Mouse (Mus musculus) ES-E14 (cell line): Measurements from ENCODE around the gene Adssl1. TPM values are rescaled to one million over a fixed set of nuclear protein-coding genes. Genes with fewer than 3 reads are reported as not detected.

Experiments used
- DNase-seq: peaks from one replicate; pipeline ENCODE4 v3.0.0-alpha.2; 2013; ENCODE audit warnings: low read depth, low spot score
- H3K27ac ChIP-seq: 2 replicates; pipeline ENCODE4 v1.5.1; 2012; ENCODE audit warnings: low read depth, mild to moderate bottlenecking, low read length, moderate library complexity, mixed read lengths; ENCODE audit not compliant: poor library complexity, insufficient read depth, severe bottlenecking
- H3K36me3 ChIP-seq: 2 replicates; pipeline ENCODE4 v1.6.1; 2012; ENCODE audit warnings: mild to moderate bottlenecking, low read length, moderate library complexity, mixed read lengths; ENCODE audit not compliant: control insufficient read depth, poor library complexity, insufficient read depth, severe bottlenecking
- H3K4me1 ChIP-seq, 2 experiments: fragments of 150-350 bp in 1 of 2; sonication (generic) in 1 of 2; 2 replicates each; pipeline ENCODE4 v1.6.1; 2012; ENCODE audit warnings: low read length in 2 of 2, mild to moderate bottlenecking in 1 of 2, mixed read lengths in 1 of 2; ENCODE audit not compliant: control insufficient read depth in 2 of 2, insufficient read depth in 2 of 2, poor library complexity in 1 of 2
- H3K4me3 ChIP-seq, 2 experiments: fragments of 150-350 bp in 1 of 2; sonication (generic) in 1 of 2; 2 replicates each; pipeline ENCODE4 v1.5.1; 2012; ENCODE audit warnings: low read length in 2 of 2, low read depth in 1 of 2, mild to moderate bottlenecking in 1 of 2, mixed read lengths in 1 of 2; ENCODE audit not compliant: insufficient read depth in 1 of 2, poor library complexity in 1 of 2, severe bottlenecking in 1 of 2
- H3K9ac ChIP-seq: 2 replicates; pipeline ENCODE4 v1.6.1; 2012; ENCODE audit warnings: low read depth, mild to moderate bottlenecking, low read length, mixed read lengths; ENCODE audit not compliant: poor library complexity, insufficient read depth, severe bottlenecking
- H3K9me3 ChIP-seq: fragments of 150-350 bp; sonication (generic); 2 replicates; pipeline ENCODE4 v1.6.1; 2012; ENCODE audit warnings: low read depth, mild to moderate bottlenecking, low read length; ENCODE audit not compliant: control insufficient read depth, insufficient read depth
- CHD2 ChIP-seq: IDR thresholded peaks from 2 replicates; pipeline ENCODE4 v1.6.1; 2014; ENCODE audit warnings: mild to moderate bottlenecking, low read depth, low read length, inconsistent platforms
- HCFC1 ChIP-seq: IDR thresholded peaks from 2 replicates; pipeline ENCODE4 v1.6.1; 2012; ENCODE audit warnings: low read length, inconsistent platforms, borderline replicate concordance; ENCODE audit not compliant: insufficient read depth
- MAFK ChIP-seq: IDR thresholded peaks from 2 replicates; pipeline ENCODE4 v1.6.1; 2014; ENCODE audit warnings: mild to moderate bottlenecking, low read depth, low read length, inconsistent platforms; ENCODE audit not compliant: insufficient read depth
- ZC3H11A ChIP-seq: IDR thresholded peaks from 2 replicates; pipeline ENCODE4 v1.6.1; 2012; ENCODE audit warnings: low read depth, mild to moderate bottlenecking, inconsistent platforms, low read length, borderline replicate concordance
- ZNF384 ChIP-seq: IDR thresholded peaks from 2 replicates; pipeline ENCODE4 v1.6.1; 2012; ENCODE audit warnings: low read depth, low read length, inconsistent platforms
- in situ Hi-C, 2 experiments: fragments of 600-800 bp; cut with MboI; formaldehyde crosslinking; loops; one replicate each; pipeline ENCODE4 v1.15.1; 2025; ENCODE audit warnings: low sequenced_read_pairs in 2 of 2, inconsistent platforms in 1 of 2; ENCODE audit not compliant: unreplicated experiment in 2 of 2
- total RNA-seq: library from RNA; depleted of rRNA; stranded (reverse); fragments of 300-350 nt; gene quantifications from 2 replicates; pipeline ENCODE4 v1.2.3, GENCODE M21; 2012

Gene Adssl1
- total RNA-seq, 1 experiment: 2.4 TPM

DNA sequence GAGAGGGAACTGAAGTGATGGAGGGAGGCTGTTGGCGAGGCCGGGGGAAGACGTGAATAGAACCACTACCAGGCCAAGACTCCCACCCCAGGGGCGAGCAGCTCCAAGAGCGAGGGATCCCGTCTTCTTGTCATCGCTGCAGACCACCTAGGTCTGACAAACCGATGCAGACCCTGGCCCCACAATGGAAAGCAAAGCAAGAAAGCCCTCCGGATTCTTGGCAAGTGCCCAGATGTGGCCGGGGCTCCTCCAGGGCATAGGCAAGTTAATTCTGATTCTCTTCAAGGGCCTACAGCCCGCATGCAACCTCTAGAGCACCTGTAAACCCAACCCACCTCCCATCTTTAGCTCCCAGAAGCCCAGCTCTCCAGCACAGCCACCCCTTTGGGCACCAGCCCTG is 43.5 kb downstream of the Adssl1 start:
- Histone ChIP-seq H3K36me3 (peaks cover 13% of the 10 kb centered on the region), H3K9ac (no peak overlapping the region), H3K27ac (no peak overlapping the region), H3K4me3 (no peak overlapping the region), H3K4me1 (no peaks in the 10 kb centered on the region), H3K9me3 (no peaks in the 10 kb centered on the region)
- no peak for TF ChIP-seq CHD2
- TF ChIP-seq HCFC1: no peak
- TF ChIP-seq ZNF384: no peak
- TF ChIP-seq MAFK: no peak
- no peak for TF ChIP-seq ZC3H11A
- no peak for DNase-seq
- in situ Hi-C loops: no loop called here

- DNase-seq: no peak
- Histone ChIP-seq H3K9me3 (no peaks in the 10 kb centered on the region), H3K36me3 (peaks cover 13% of the 10 kb centered on the region), H3K9ac (no peak overlapping the region), H3K27ac (no peak overlapping the region), H3K4me1 (no peaks in the 10 kb centered on the region), H3K4me3 (no peak overlapping the region)
- TF ChIP-seq MAFK (no peak), HCFC1 (no peak), ZC3H11A (no peak), ZNF384 (no peak), CHD2 (no peak)
- in situ Hi-C loops: no loop called here
These were observed 43.9 kb downstream of the Adssl1 start for GRCm38 (mm10) chr12:112663716-112664115.

GRCm38 (mm10) chr12:112664124-112664523 is 44.3 kb downstream of the Adssl1 start:
- H3K4me1 ChIP-seq: no peaks in the 10 kb centered on the region
- H3K27ac ChIP-seq: no peak overlapping the region
- no peak overlapping the region for H3K9ac ChIP-seq
- no peak overlapping the region for H3K4me3 ChIP-seq
- no peaks in the 10 kb centered on the region for H3K9me3 ChIP-seq
- in situ Hi-C loops: no loop called here
- TF ChIP-seq ZC3H11A: no peak
- TF ChIP-seq HCFC1: no peak
- no peak for TF ChIP-seq ZNF384
- no peak for TF ChIP-seq MAFK
- no peak for TF ChIP-seq CHD2
- H3K36me3 ChIP-seq: peaks cover 14% of the 10 kb centered on the region; the same call in 1 of the 2 replicates
- DNase-seq: no peak

- Histone ChIP-seq H3K36me3 (peaks cover 14% of the 10 kb centered on the region; the same call in 1 of the 2 replicates), H3K4me3 (no peak overlapping the region), H3K9ac (no peak overlapping the region), H3K27ac (no peak overlapping the region), H3K9me3 (no peaks in the 10 kb centered on the region), H3K4me1 (no peaks in the 10 kb centered on the region)
- TF ChIP-seq HCFC1 (no peak), MAFK (no peak), CHD2 (no peak), ZC3H11A (no peak), ZNF384 (no peak)
- DNase-seq: no peak
- in situ Hi-C loops: no loop called here
These were observed 44.8 kb downstream of the Adssl1 start for GRCm38 (mm10) chr12:112664656-112665055.

DNA sequence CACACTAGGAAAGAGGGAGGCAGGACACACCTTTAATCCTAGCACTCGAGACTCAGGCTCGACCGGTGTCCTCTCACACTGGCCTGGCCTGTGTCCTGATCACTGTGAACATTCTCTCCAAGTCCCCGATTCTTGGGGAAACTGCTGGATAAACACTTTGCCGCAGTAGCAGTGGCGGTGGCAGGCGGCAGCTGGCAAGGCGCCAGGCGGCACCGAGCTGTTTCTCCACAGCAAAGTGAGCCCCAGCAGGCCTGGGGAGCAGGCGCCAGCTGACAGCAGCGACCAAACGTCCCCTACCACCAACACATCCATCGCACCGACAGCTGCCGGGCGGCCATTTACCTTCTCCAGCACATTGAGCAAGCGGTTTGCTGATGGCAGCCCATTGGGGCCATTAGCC is 45.6 kb downstream of the Adssl1 start:
- DNase-seq: no peak
- Histone ChIP-seq H3K4me1 (no peaks in the 10 kb centered on the region), H3K36me3 (peaks cover 20% of the 10 kb centered on the region; the same call in 1 of the 2 replicates), H3K27ac (no peak overlapping the region), H3K9ac (no peak overlapping the region), H3K4me3 (no peak overlapping the region), H3K9me3 (no peaks in the 10 kb centered on the region)
- TF ChIP-seq CHD2: no peak
- TF ChIP-seq ZC3H11A: no peak
- in situ Hi-C loops: no loop called here
